Mouse (Mus musculus) large intestine, adult 2 months (tissue): ENCODE data around the gene Dhx15. TPM values are rescaled to one million over a fixed set of nuclear protein-coding genes. Genes with fewer than 3 reads are reported as not detected.

ENCODE experiments used
- DNase-seq: peaks from one replicate; pipeline ENCODE4 v3.0.0-alpha.2; 2012; ENCODE audit warnings: low read depth, low spot score
- WGBS: fragments of 180-500 bp; shearing (Covaris S2); methylation state at CpG from one replicate; pipeline ENCODE4 v1.1.7; 2018; 5-methylcytosine and 5-hydroxymethylcytosine counted together
- polyA plus RNA-seq: library from polyadenylated mRNA; depleted of rRNA; stranded (reverse); fragments of >200 nt; gene quantifications from 2 replicates; pipeline ENCODE4 v1.2.3, GENCODE M21; 2012; rRNA removed

Gene Dhx15
- polyA plus RNA-seq, 1 experiment: 33.3 TPM

DNA sequence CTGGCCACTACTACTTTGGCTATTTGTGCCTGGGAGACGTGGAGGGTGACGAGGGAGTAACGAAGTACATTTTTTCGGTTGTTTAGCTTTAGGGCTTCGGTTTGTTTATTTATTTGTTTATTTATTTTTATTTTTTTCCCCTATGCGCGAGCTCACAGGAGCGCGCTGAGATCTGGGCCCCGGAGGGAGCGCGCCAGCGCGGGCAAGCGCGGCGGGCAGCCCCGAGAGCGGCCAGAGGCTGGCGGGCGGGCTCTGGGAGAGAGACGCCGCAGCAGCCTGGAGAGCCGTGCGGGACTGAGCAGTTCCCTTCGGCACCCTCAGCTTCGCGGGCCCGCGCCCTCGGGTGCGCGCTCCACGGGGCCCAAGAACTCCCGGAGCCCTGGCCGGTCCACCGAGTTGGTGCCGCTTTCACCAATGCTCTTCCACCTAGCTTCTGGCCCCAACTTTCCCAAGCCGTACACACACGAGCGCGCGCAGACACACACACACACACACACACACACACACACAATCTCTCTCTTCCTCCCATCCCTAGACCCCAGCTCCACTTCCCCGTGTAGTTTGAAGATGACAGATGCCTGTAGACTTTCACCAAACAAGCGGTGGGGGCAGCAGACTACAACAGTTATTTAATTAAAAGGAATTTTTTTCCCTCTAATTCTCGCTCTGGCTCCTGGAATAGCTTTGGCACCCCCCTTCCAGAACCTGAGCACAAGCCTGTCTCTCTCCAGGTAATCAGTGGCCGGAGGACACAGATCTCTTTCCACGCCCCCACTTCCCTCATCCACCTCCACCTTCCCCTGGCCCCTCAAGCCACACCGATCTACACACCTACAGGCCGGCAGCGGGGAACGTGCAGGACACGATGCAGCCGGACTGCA is 76.2 kb downstream of the Dhx15 start:
- WGBS: under 1% methylated on average over 54 of the region's 54 CpGs
- no peak for DNase-seq

DNA sequence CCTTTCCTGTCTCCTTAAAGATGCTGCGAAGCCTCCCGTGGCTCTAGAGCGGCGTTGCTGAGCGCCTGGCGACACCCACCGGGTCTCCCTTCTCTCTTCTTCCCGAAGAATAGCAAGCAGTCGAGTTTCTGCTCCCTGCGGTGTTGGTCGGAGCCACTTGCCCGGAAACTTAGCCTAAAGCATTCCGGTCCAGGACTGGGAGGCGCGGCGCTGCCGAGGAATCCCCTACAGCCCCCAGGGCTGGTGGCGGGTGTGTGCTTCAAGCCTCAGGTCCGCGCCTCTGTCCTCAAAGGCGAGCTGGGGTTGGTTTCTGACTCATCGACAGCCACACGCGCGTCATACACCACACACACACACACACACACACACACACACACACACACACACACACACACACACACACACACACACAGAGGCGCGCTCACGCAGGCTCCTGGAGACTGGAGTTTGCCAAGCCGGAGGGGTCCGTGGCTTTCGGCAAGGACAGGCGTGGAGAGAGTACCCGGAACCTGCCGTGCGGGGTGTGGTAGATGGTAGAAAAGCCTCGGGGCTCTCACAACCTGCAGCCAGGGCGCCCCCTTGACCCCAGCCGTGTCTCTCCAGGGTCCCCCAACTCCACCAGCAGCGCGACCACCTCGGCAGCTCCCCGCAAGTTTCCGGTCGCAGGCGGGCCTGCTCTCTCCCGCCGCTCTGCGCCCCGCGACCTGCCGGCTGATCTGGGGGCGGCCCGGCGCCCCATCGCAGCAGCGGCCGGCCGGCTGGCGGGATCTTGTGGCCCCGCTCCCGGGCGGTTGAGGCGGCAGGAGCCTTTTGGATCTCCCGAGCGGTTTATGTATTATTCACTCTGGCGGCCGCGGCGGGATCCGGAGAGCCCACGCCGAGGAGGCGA is 77.1 kb downstream of the Dhx15 start:
- DNase-seq: no peak

GRCm38 (mm10) chr5:52112191-52112760 is 78.0 kb downstream of the Dhx15 start:
- WGBS: 46% methylated on average over 16 of the region's 16 CpGs

More for the DNA sequence above, 77.1 kb downstream of the Dhx15 start:
- under 1% methylated on average over 73 of the region's 73 CpGs for WGBS

GRCm38 (mm10) chr5:52110808-52111663 is 79.3 kb downstream of the Dhx15 start:
- 61% methylated on average over 10 of the region's 10 CpGs for WGBS

More at GRCm38 (mm10) chr5:52112191-52112760, 78.0 kb downstream of the Dhx15 start:
- DNase-seq: no peak

More at GRCm38 (mm10) chr5:52110808-52111663, 79.3 kb downstream of the Dhx15 start:
- DNase-seq: no peak

Other genes starting within 250 kb of the Dhx15 start
- 14.9 and 19.0 TPM in 2 replicates for gene Sod3, start 173.3 kb upstream of the Dhx15 start, polyA plus RNA-seq